Mouse (Mus musculus) liver, embryonic 12.5 days (tissue): ENCODE data around the gene Zfp260. TPM values are rescaled to one million over a fixed set of nuclear protein-coding genes. Genes with fewer than 3 reads are reported as not detected.
A peak's percentile ranks its signal among the peaks of the same experiment; 100 is the strongest.

Experiments used
- ATAC-seq: fragments of 200-750 bp; cut with Nextera tagmentation; 2 replicates; pipeline ENCODE4 v1.8.0; 2017; ENCODE audit warnings: moderate number of reproducible peaks, mild to moderate bottlenecking, moderate library complexity
- H3K27ac ChIP-seq: fragments of 300-500 bp; sonication (generic); 2 replicates; pipeline ENCODE4 v1.5.1; 2016; ENCODE audit warnings: mild to moderate bottlenecking
- H3K27me3 ChIP-seq: fragments of 300-500 bp; sonication (generic); replicated peaks from 2 replicates; pipeline ENCODE4 v1.6.1; 2016; ENCODE audit warnings: mild to moderate bottlenecking, moderate library complexity
- H3K36me3 ChIP-seq: fragments of 300-500 bp; sonication (generic); 2 replicates; pipeline ENCODE4 v1.6.1; 2016; ENCODE audit warnings: mild to moderate bottlenecking, moderate library complexity
- H3K4me1 ChIP-seq: fragments of 300-500 bp; sonication (generic); 2 replicates; pipeline ENCODE4 v1.6.1; 2016
- H3K4me2 ChIP-seq: fragments of 300-500 bp; sonication (generic); 2 replicates; pipeline ENCODE4 v1.6.1; 2016; ENCODE audit warnings: mild to moderate bottlenecking, moderate library complexity
- H3K4me3 ChIP-seq: fragments of 300-500 bp; sonication (generic); 2 replicates; pipeline ENCODE4 v1.5.1; 2016; ENCODE audit warnings: mild to moderate bottlenecking, moderate library complexity
- H3K9ac ChIP-seq: fragments of 300-500 bp; sonication (generic); 2 replicates; pipeline ENCODE4 v1.6.1; 2016; ENCODE audit warnings: mild to moderate bottlenecking, moderate library complexity
- H3K9me3 ChIP-seq: fragments of 300-500 bp; sonication (generic); replicated peaks from 2 replicates; pipeline ENCODE4 v1.6.1; 2016; ENCODE audit warnings: mild to moderate bottlenecking, moderate library complexity
- WGBS: fragments of 180-500 bp; shearing (Covaris S2); methylation state at CpG from one replicate; pipeline ENCODE4 v1.1.7; 2016; ENCODE audit not compliant: insufficient replicate concordance; 5-methylcytosine and 5-hydroxymethylcytosine counted together
- polyA plus RNA-seq: library from polyadenylated mRNA; unstranded; fragments of >200 nt; fragmentation: Nextera tagmentation; extraction: Ambion mirVana; gene quantifications from 2 replicates; pipeline ENCODE4 v1.2.1, GENCODE M21; 2016

Zfp260 gene
- polyA plus RNA-seq, result 22.6 and 24.3 TPM in 2 replicates

GRCm38 (mm10) chr7:30094646-30095429 lies at the start of gene Zfp260:
Gene Zfp260, plus strand, starts transcription at chr7:30094777.
- Histone ChIP-seq H3K9ac (peak within 1 kb of the TSS; percentile 81), H3K36me3 (peaks cover 6% of the 10 kb centered on the region; the same call in 1 of the 2 replicates), H3K4me2 (peak within 1 kb of the TSS; percentile 86), H3K9me3 (no peaks in the 10 kb centered on the region), H3K4me1 (peaks cover 43% of the 10 kb centered on the region), H3K27me3 (no peaks in the 10 kb centered on the region), H3K27ac (peak within 1 kb of the TSS; percentile 85), H3K4me3 (peak within 1 kb of the TSS; percentile 77)
- under 1% methylated on average over 26 of the region's 26 CpGs for WGBS
- ATAC-seq, result peak; percentile 70

- 79% methylated on average over 4 of the region's 4 CpGs for WGBS
- Histone ChIP-seq H3K4me2 (no peak overlapping the region), H3K4me3 (no peak overlapping the region), H3K9ac (no peak overlapping the region; the same call in 1 of the 2 replicates), H3K27me3 (no peaks in the 10 kb centered on the region), H3K4me1 (peaks cover 15% of the 10 kb centered on the region), H3K9me3 (no peaks in the 10 kb centered on the region), H3K36me3 (no peaks in the 10 kb centered on the region), H3K27ac (no peak overlapping the region)
- ATAC-seq, result no peak
Measured at GRCm38 (mm10) chr7:30048126-30048525, 46.5 kb upstream of the Zfp260 start.

- Histone ChIP-seq H3K4me1 (peaks cover 15% of the 10 kb centered on the region), H3K27ac (peak within 1 kb of the TSS; percentile 60), H3K4me3 (peak within 1 kb of the TSS; percentile 78), H3K9me3 (no peaks in the 10 kb centered on the region), H3K27me3 (no peaks in the 10 kb centered on the region), H3K9ac (peak within 1 kb of the TSS; percentile 74), H3K4me2 (peak within 1 kb of the TSS; percentile 97), H3K36me3 (peaks cover 6% of the 10 kb centered on the region; the same call in 1 of the 2 replicates)
- ATAC-seq, result peak; percentile 99
- WGBS, result under 1% methylated on average over 40 of the region's 40 CpGs
Measured at GRCm38 (mm10) chr7:30050882-30051548, 43.6 kb upstream of the Zfp260 start, which contains the start of gene Zfp14. Gene Zfp14, minus strand, starts transcription at chr7:30051380.

GRCm38 (mm10) chr7:30053591-30053990 lies 41.0 kb upstream of the Zfp260 start:
- no peak overlapping the region for H3K4me2 ChIP-seq
- H3K9ac ChIP-seq, result no peak overlapping the region
- H3K4me1 ChIP-seq, result peaks cover 15% of the 10 kb centered on the region
- WGBS, result 21% methylated on average over 3 of the region's 3 CpGs
- no peak overlapping the region for H3K27ac ChIP-seq
- no peak overlapping the region for H3K4me3 ChIP-seq
- peaks cover 24% of the 10 kb centered on the region for H3K36me3 ChIP-seq
- ATAC-seq, result no peak
- H3K9me3 ChIP-seq, result no peaks in the 10 kb centered on the region
- H3K27me3 ChIP-seq, result no peaks in the 10 kb centered on the region

GRCm38 (mm10) chr7:30060341-30060740 lies 34.2 kb upstream of the Zfp260 start:
- Histone ChIP-seq H3K4me2 (no peak overlapping the region), H3K4me3 (no peak overlapping the region), H3K9me3 (no peaks in the 10 kb centered on the region), H3K27ac (no peak overlapping the region), H3K4me1 (no peaks in the 10 kb centered on the region), H3K27me3 (no peaks in the 10 kb centered on the region), H3K9ac (no peak overlapping the region), H3K36me3 (peaks cover 61% of the 10 kb centered on the region)
- no peak for ATAC-seq
- 83% methylated on average over 6 of the region's 6 CpGs for WGBS

GRCm38 (mm10) chr7:30062478-30062877 lies 32.1 kb upstream of the Zfp260 start:
- no peak overlapping the region for H3K27ac ChIP-seq
- no peak overlapping the region for H3K4me3 ChIP-seq
- H3K9ac ChIP-seq, result no peak overlapping the region
- no peaks in the 10 kb centered on the region for H3K4me1 ChIP-seq
- H3K9me3 ChIP-seq, result no peaks in the 10 kb centered on the region
- 69% methylated on average over 5 of the region's 5 CpGs for WGBS
- ATAC-seq, result no peak
- H3K36me3 ChIP-seq, result peaks cover 52% of the 10 kb centered on the region
- H3K27me3 ChIP-seq, result no peaks in the 10 kb centered on the region
- no peak overlapping the region for H3K4me2 ChIP-seq

GRCm38 (mm10) chr7:30064622-30065021 lies 30.0 kb upstream of the Zfp260 start:
- Histone ChIP-seq H3K4me3 (no peak overlapping the region), H3K27me3 (no peaks in the 10 kb centered on the region), H3K9ac (no peak overlapping the region), H3K4me1 (no peaks in the 10 kb centered on the region), H3K4me2 (no peak overlapping the region), H3K27ac (no peak overlapping the region), H3K9me3 (no peaks in the 10 kb centered on the region), H3K36me3 (peaks cover 48% of the 10 kb centered on the region)
- WGBS, result 81% methylated on average over 5 of the region's 5 CpGs
- ATAC-seq, result no peak

GRCm38 (mm10) chr7:30072146-30073028 lies 22.2 kb upstream of the Zfp260 start, which contains the start of gene Zfp82:
Gene Zfp82, minus strand, starts transcription at chr7:30072900.
- Histone ChIP-seq H3K4me1 (peaks cover 18% of the 10 kb centered on the region), H3K36me3 (peaks cover 14% of the 10 kb centered on the region), H3K27me3 (no peaks in the 10 kb centered on the region), H3K4me2 (peak within 1 kb of the TSS; percentile 96), H3K9me3 (no peaks in the 10 kb centered on the region), H3K9ac (peak within 1 kb of the TSS; percentile 80), H3K4me3 (peak within 1 kb of the TSS; percentile 73), H3K27ac (peak within 1 kb of the TSS; percentile 73)
- under 1% methylated on average over 50 of the region's 50 CpGs for WGBS
- peak; percentile 95 for ATAC-seq

GRCm38 (mm10) chr7:30086524-30086923 lies 8.1 kb upstream of the Zfp260 start:
- H3K27me3 ChIP-seq, result no peaks in the 10 kb centered on the region
- 76% methylated on average over 9 of the region's 9 CpGs for WGBS

GRCm38 (mm10) chr7:30089405-30089804 lies 5.2 kb upstream of the Zfp260 start:
- Histone ChIP-seq H3K36me3 (peaks cover 27% of the 10 kb centered on the region), H3K9me3 (no peaks in the 10 kb centered on the region), H3K9ac (peak overlapping the region; percentile 76), H3K27ac (no peak overlapping the region), H3K4me1 (peaks cover 38% of the 10 kb centered on the region), H3K27me3 (no peaks in the 10 kb centered on the region), H3K4me3 (peak overlapping the region; percentile 66), H3K4me2 (peak overlapping the region; percentile 87)
- 19% methylated on average over 6 of the region's 6 CpGs for WGBS
- no peak for ATAC-seq

More at GRCm38 (mm10) chr7:30086524-30086923, 8.1 kb upstream of the Zfp260 start:
- Histone ChIP-seq H3K4me1 (peaks cover 27% of the 10 kb centered on the region), H3K9ac (no peak overlapping the region), H3K4me3 (no peak overlapping the region), H3K36me3 (peaks cover 44% of the 10 kb centered on the region), H3K4me2 (no peak overlapping the region), H3K27ac (no peak overlapping the region), H3K9me3 (no peaks in the 10 kb centered on the region)
- ATAC-seq, result no peak
